Mouse (Mus musculus): ENCODE data around the gene Isl1. TPM values are rescaled to one million over a fixed set of nuclear protein-coding genes. Genes with fewer than 3 reads are reported as not detected.

The Isl1 gene
- total RNA-seq, 4 experiments from 2014 or later = not detected

DNA sequence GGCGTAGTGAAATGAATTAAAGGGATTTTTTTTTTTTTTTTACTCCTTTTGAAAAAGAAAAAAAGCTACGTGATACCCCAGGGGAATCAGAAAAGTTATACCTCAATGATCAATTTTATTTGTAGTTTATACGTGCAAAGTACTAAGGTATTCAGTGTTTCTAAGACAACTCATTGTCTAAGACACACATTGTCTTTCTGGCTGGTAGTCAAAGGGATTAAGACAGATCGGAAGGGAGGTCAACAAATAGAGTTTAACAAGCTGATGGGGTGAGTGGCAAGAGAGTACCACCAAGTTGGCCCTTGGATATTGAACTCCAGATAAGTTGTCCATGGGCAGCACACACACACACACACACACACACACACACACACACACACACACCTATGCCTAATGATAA lies 14.1 kb downstream of the Isl1 start:
- DNase-seq (ENCODE audit: low spot score in 2 of 2) = no peak

- no peak for DNase-seq (ENCODE audit: low spot score in 2 of 2)
These were observed 14.8 kb downstream of the Isl1 start for GRCm38 (mm10) chr13:116294734-116295133.

GRCm38 (mm10) chr13:116294151-116294461 lies 15.4 kb downstream of the Isl1 start:
- no peak for DNase-seq (ENCODE audit: low spot score in 2 of 2)

DNA sequence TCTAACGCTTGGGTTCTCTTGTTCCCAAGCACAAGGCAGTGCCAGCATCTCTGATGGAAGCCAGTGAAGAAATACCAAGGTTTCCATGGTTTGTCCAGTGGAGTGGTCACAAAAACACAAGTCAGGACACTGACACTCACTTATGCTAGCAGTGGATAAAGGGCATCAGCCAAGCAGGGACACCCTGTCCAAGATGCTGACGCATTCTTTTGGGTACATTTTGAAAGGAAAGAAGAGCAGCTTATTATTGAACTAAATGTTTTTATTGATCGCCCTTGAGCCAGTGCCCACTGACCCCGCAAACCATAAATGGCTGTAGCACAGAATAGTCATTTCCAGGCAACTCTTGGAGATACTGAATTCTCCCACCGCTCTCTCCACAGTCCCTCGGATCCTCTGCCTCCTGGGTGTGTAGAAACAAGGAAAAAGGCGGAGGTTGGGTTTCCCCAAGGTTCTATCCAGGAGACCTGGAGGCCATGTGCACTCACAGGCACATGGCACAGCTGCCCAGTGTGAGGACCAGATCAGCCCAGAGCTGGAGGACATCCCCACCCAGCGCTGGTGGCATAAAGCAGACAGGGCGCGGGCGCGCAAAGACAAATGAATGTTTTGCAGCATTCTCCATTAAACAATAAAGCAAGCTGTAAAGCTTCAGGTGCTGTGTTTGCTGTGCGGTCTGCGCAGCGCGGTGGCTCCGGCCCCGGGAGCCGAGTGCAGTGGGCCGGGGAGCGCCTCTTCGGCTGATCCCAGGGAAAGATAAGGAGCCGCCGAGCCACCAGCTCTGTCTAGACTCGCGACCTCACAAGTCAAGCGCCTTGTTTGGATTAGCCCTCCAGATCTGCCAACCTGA lies 16.0 kb downstream of the Isl1 start:
- no peak for DNase-seq (ENCODE audit: low spot score in 2 of 2)

GRCm38 (mm10) chr13:116289655-116290054 lies 19.8 kb downstream of the Isl1 start:
- DNase-seq (ENCODE audit: low spot score in 2 of 2) = no peak

GRCm38 (mm10) chr13:116279207-116279772 lies 30.2 kb downstream of the Isl1 start:
- DNase-seq (ENCODE audit: low spot score in 2 of 2) = no peak

Measured in layer of hippocampus, adult 8-10 months (tissue).